Mouse (Mus musculus): ENCODE data around the gene D430041D05Rik.
"Not testable (repeated sequence)": the region's sequence is repeated elsewhere in the genome, so short reads cannot be mapped to it uniquely, and the experiment has no call there.

DNA sequence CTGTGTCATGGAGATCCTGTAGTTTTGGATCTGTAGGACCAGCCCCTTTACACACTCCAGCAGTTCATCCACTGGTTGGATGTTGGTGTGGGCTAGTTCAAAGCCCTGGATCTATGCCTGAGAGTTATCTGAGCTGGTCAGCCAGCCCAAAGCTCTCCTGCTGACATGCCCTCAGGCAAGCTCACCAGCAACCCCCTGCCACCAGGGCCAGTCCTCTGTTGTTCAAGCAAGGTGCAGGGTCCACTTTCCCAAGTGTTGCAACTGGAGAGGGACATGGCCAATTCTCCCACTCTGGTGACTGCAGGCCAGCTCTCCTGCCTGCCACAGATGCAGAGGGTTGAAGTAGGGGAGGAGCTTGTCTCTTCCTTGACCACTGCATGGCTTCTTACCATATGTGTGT is 297.2 kb downstream of the D430041D05Rik start:
- not testable (repeated sequence) for TF ChIP-seq CTCF (IDR thresholded peaks at IDR 0.05; ENCODE audit: insufficient read depth, low read length); POLR2A (IDR thresholded peaks at IDR 0.05; ENCODE audit: borderline replicate concordance, extremely low read depth, low read depth, low read length)

All from lung, adult 2 months (tissue).